Mouse (Mus musculus): Measurements from ENCODE around the gene Hexb. TPM values are rescaled to one million over a fixed set of nuclear protein-coding genes. Genes with fewer than 3 reads are reported as not detected.
A peak's percentile ranks its signal among the peaks of the same experiment; 100 is the strongest.
"Not testable (repeated sequence)": the region's sequence is repeated elsewhere in the genome, so short reads cannot be mapped to it uniquely, and the experiment has no call there.

Gene Hexb
- polyA plus RNA-seq, 1 experiment from 2014 or later = 23.6 TPM

GRCm38 (mm10) chr13:97178943-97179342 is 19.2 kb downstream of the Hexb start:
- ATAC-seq = no peak
- peaks cover 23% of the 10 kb centered on the region; the same call in 1 of the 2 replicates for H3K36me3 ChIP-seq (ENCODE audit: insufficient read depth, low read length)
- no peak overlapping the region for H3K4me2 ChIP-seq (replicated peaks; ENCODE audit: low read depth, low read length)

DNA sequence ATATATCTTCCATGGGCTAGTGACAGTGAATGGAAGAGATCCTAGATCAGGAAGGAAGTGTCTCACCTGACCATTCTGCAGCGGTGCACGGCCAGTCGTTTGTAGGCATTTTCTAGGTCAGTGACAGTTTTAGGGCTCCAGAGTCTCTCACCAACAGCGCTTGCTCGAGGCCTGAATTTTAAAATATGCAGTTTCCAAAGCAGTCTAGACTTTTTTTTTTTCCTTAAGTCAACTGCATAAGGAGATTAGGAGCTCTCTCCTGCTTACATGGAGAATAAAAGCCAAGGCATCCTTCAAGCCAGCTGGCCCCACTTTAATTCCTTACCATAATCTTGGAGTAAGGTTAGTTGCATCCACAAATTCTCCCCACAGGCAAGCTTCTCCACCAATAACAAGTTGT is 21.4 kb downstream of the Hexb start:
- Histone ChIP-seq H3K9me3 (ENCODE audit: low read length) (no peaks in the 10 kb centered on the region), H3K27me3 (replicated peaks; ENCODE audit: insufficient read depth, low read length) (no peaks in the 10 kb centered on the region), H3K9ac (replicated peaks; ENCODE audit: low read depth) (no peak overlapping the region), H3K4me2 (replicated peaks; ENCODE audit: low read depth, low read length) (no peak overlapping the region), H3K27ac (ENCODE audit: low read length) (no peak overlapping the region), H3K4me3 (ENCODE audit: low read depth, low read length) (no peak overlapping the region), H3K36me3 (ENCODE audit: insufficient read depth, low read length) (peaks cover 33% of the 10 kb centered on the region; the same call in 1 of the 2 replicates), H3K4me1 (ENCODE audit: insufficient read depth, low read depth, low read length) (no peaks in the 10 kb centered on the region)
- no peak for DNase-seq (ENCODE audit: low spot score)
- WGBS = 86% methylated on average over 5 of the region's 5 CpGs
- TF ChIP-seq EP300 (IDR thresholded peaks at IDR 0.05) (no peak), CTCF (IDR thresholded peaks at IDR 0.05) (no peak)
- no peak for ATAC-seq

More at GRCm38 (mm10) chr13:97178943-97179342, 19.2 kb downstream of the Hexb start:
- H3K27ac ChIP-seq (ENCODE audit: low read length) = no peak overlapping the region
- DNase-seq (ENCODE audit: low spot score) = no peak
- H3K9me3 ChIP-seq (ENCODE audit: low read length) = no peaks in the 10 kb centered on the region
- no peak for TF ChIP-seq CTCF (IDR thresholded peaks at IDR 0.05)
- TF ChIP-seq EP300 (IDR thresholded peaks at IDR 0.05) = no peak
- no peaks in the 10 kb centered on the region for H3K27me3 ChIP-seq (replicated peaks; ENCODE audit: insufficient read depth, low read length)
- H3K4me1 ChIP-seq (ENCODE audit: insufficient read depth, low read depth, low read length) = no peaks in the 10 kb centered on the region
- H3K9ac ChIP-seq (replicated peaks; ENCODE audit: low read depth) = no peak overlapping the region
- WGBS = 84% methylated on average over 7 of the region's 7 CpGs
- no peak overlapping the region for H3K4me3 ChIP-seq (ENCODE audit: low read depth, low read length)

GRCm38 (mm10) chr13:97175520-97176264 is 22.5 kb downstream of the Hexb start:
- no peaks in the 10 kb centered on the region for H3K27me3 ChIP-seq (replicated peaks; ENCODE audit: insufficient read depth, low read length)
- no peak for TF ChIP-seq EP300 (IDR thresholded peaks at IDR 0.05)
- TF ChIP-seq CTCF (IDR thresholded peaks at IDR 0.05) = no peak
- H3K4me3 ChIP-seq (ENCODE audit: low read depth, low read length) = no peak overlapping the region
- ATAC-seq = no peak
- peak; percentile 5 for DNase-seq (ENCODE audit: low spot score)
- no peaks in the 10 kb centered on the region for H3K9me3 ChIP-seq (ENCODE audit: low read length)
- H3K9ac ChIP-seq (replicated peaks; ENCODE audit: low read depth) = no peak overlapping the region
- H3K4me1 ChIP-seq (ENCODE audit: insufficient read depth, low read depth, low read length) = no peaks in the 10 kb centered on the region
- no peak overlapping the region for H3K4me2 ChIP-seq (replicated peaks; ENCODE audit: low read depth, low read length)
- H3K27ac ChIP-seq (ENCODE audit: low read length) = no peak overlapping the region
- 84% methylated on average over 10 of the region's 10 CpGs for WGBS
- H3K36me3 ChIP-seq (ENCODE audit: insufficient read depth, low read length) = peaks cover 33% of the 10 kb centered on the region; the same call in 1 of the 2 replicates

GRCm38 (mm10) chr13:97145834-97146233 is 52.3 kb downstream of the Hexb start:
- Histone ChIP-seq H3K4me3 (ENCODE audit: low read depth, low read length) (no peak overlapping the region), H3K36me3 (ENCODE audit: insufficient read depth, low read length) (peaks cover 47% of the 10 kb centered on the region), H3K4me2 (replicated peaks; ENCODE audit: low read depth, low read length) (no peak overlapping the region), H3K9ac (replicated peaks; ENCODE audit: low read depth) (no peak overlapping the region), H3K4me1 (ENCODE audit: insufficient read depth, low read depth, low read length) (no peaks in the 10 kb centered on the region), H3K27me3 (replicated peaks; ENCODE audit: insufficient read depth, low read length) (no peaks in the 10 kb centered on the region), H3K27ac (ENCODE audit: low read length) (no peak overlapping the region), H3K9me3 (ENCODE audit: low read length) (no peaks in the 10 kb centered on the region)
- no peak for ATAC-seq
- DNase-seq (ENCODE audit: low spot score) = peak; percentile 78
- TF ChIP-seq CTCF (IDR thresholded peaks at IDR 0.05) = peak; percentile 75
- TF ChIP-seq EP300 (IDR thresholded peaks at IDR 0.05) = no peak
- WGBS = 58% methylated on average over 4 of the region's 4 CpGs

DNA sequence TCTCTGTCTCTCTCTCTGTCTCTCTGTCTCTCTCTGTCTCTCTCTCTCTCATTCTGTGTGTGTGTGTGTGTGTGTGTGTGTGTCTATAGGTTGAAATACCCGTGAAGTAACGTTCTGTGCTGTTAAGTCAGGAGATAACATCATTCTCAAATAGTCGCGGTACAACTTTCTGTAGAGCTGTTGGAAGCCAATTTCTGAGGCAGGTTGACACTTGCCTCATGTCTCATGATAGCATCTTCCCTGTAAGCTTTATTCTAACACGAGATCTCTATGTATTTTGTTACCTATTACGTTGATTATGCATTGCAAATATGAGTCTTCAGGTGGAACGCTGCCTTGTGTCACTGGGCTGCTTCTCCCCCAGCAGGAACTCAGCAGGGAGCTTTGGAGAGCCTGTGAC is 55.8 kb downstream of the Hexb start:
- ATAC-seq (no peak), DNase-seq (ENCODE audit: low spot score) (no peak)
- TF ChIP-seq CTCF (IDR thresholded peaks at IDR 0.05) (no peak), EP300 (IDR thresholded peaks at IDR 0.05) (no peak)

GRCm38 (mm10) chr13:97138404-97138931 is 59.7 kb downstream of the Hexb start:
- H3K27me3 ChIP-seq (replicated peaks; ENCODE audit: insufficient read depth, low read length); DNase-seq (ENCODE audit: low spot score); H3K9me3 ChIP-seq (ENCODE audit: low read length); H3K4me1 ChIP-seq (ENCODE audit: insufficient read depth, low read depth, low read length); ATAC-seq: not testable (repeated sequence)
- Histone ChIP-seq H3K4me3 (ENCODE audit: low read depth, low read length) (peak overlapping the region; percentile 64), H3K27ac (ENCODE audit: low read length) (peak overlapping the region; percentile 82), H3K36me3 (ENCODE audit: insufficient read depth, low read length) (peaks cover 13% of the 10 kb centered on the region; the same call in 1 of the 2 replicates), H3K4me2 (replicated peaks; ENCODE audit: low read depth, low read length) (peak overlapping the region; percentile 61), H3K9ac (replicated peaks; ENCODE audit: low read depth) (peak overlapping the region; percentile 69)
- WGBS = 30% methylated on average over 8 of the region's 8 CpGs

More for the DNA sequence above, 55.8 kb downstream of the Hexb start:
- Histone ChIP-seq H3K9me3 (ENCODE audit: low read length) (no peaks in the 10 kb centered on the region), H3K4me2 (replicated peaks; ENCODE audit: low read depth, low read length) (no peak overlapping the region), H3K36me3 (ENCODE audit: insufficient read depth, low read length) (peaks cover 25% of the 10 kb centered on the region; the same call in 1 of the 2 replicates), H3K9ac (replicated peaks; ENCODE audit: low read depth) (no peak overlapping the region), H3K27me3 (replicated peaks; ENCODE audit: insufficient read depth, low read length) (no peaks in the 10 kb centered on the region), H3K27ac (ENCODE audit: low read length) (no peak overlapping the region), H3K4me1 (ENCODE audit: insufficient read depth, low read depth, low read length) (no peaks in the 10 kb centered on the region), H3K4me3 (ENCODE audit: low read depth, low read length) (no peak overlapping the region)
- WGBS = 89% methylated on average over 7 of the region's 7 CpGs
